Mouse (Mus musculus) 3134 (cell line): ENCODE data around the gene Bpifb6.

ENCODE experiments used
- DNase-seq: peaks from one replicate; pipeline ENCODE4 v3.0.0-alpha.2; 2011; ENCODE audit warnings: low spot score; ENCODE audit not compliant: insufficient read length; ENCODE audit errors: extremely low read depth

Gene Bpifb6

DNA sequence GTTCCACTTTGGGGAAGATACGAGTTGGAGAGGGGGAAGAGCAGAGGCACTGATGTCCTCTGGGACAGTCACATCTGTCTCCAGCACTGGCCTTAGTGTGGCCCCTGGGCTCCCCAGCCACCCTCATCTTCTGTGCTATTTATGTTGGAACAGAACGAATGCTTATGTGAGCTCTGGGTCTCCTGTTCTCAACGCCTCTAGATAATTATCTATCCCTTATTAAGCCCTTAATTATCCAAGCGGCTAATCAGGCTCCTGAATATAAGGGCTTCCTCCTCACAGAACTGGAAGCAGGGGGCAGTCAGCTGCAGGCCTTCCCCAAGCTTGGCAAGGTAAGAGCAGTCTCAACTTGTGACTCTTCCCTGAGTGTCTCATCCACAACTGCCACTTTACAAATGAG lies at the start of gene Bpifb6:
TSS of gene Bpifb6 (plus strand) at position 301 of the 400 bp plus-strand sequence.
- no peak for DNase-seq

- DNase-seq = peak; percentile 22
Observed at GRCm38 (mm10) chr2:153851030-153851360, 49.2 kb upstream of the Bpifb6 start.

GRCm38 (mm10) chr2:153853544-153853943 lies 46.6 kb upstream of the Bpifb6 start:
- no peak for DNase-seq

GRCm38 (mm10) chr2:153859581-153859980 lies 40.6 kb upstream of the Bpifb6 start:
- DNase-seq = no peak

- DNase-seq = no peak
Observed at GRCm38 (mm10) chr2:153860315-153860714, 39.9 kb upstream of the Bpifb6 start.

GRCm38 (mm10) chr2:153860715-153861114 lies 39.5 kb upstream of the Bpifb6 start:
- DNase-seq = no peak

DNA sequence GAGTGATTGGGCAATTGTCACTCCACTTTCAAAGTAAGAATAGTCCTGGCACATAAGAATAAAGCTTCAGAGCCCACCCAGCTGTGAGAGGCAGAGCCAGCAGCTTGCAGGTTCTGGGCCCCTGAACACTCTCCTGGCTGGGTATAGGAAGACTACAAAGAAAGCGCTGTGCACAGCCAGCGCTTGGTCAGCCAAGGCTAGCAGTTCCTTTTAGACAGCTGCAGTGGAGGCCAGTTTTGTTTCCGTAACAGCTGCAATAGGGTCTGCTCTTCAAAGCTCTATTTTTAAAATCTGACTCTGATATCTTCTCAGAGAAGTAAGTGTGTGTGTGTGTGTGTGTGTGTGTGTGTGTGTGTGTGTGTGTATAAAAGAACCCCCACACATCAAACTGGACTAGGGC lies 38.2 kb upstream of the Bpifb6 start:
- no peak for DNase-seq

DNA sequence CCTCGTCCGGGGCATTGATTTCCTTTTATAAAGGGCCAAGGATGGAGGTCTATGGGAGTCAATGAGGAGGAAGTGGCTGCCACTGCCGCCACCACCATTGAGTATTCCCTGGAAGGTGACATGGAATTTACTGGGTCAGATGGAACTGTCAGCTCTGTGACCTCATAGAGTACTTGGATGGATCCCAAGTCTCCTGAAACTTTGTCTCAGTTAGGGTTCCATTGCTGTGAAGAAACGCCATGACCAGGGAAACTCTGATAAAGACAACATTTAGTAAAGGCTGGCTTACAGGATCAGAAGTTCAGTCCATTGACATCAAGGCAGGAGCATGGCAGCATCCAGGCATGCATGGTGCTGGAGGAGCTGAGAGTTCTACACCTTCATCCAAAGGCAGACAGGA lies 29.2 kb upstream of the Bpifb6 start, which contains the start of gene Sun5:
TSS of gene Sun5 (minus strand) at position 101 of the 400 bp plus-strand sequence.
- DNase-seq = no peak

DNA sequence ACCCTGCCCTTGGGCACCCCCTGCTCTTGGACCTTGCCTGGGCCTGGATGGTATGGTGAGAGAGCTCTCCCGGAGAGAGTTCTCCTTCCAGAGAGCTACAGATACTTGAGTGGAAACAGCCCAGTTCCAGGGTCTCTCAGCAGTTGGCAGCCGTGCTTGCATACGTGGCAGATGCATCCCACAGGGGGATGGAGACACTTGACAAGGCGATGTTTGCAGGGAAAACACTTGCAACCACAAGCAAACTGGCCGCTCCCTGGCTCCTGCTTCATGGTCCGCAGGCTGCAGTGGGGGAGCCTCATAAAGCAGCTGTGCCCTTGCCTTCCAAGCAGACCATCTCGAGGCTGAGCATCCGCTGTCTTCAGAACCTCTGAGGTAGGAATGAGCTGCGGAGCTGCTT lies 25.4 kb upstream of the Bpifb6 start, which contains the start of gene Bpifb2:
TSS of gene Bpifb2 (plus strand) at position 301 of the 400 bp plus-strand sequence.
- DNase-seq = no peak

DNA sequence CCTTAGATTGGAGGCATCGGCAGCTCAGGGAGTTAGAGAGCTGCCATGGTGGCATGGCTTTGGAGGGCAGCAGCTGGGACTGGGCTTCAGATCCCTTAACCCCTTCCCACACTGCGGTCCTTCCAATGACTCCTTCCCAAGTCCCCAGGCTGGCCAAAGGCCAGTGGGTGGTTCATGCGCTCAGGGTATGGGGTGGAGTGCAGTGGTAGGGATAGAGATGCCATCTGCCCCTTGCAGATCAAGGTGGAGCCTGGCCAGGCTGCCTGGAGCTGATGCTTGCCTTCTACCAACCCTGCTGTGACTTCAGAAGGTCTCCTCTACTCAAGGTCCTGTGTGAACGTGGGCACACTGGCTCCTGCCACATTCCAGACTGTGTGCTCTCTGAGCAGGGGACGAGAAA lies 1.1 kb upstream of the Bpifb6 start:
- DNase-seq = no peak

GRCm38 (mm10) chr2:153902726-153903125 lies 2.5 kb downstream of the Bpifb6 start:
- DNase-seq = no peak

GRCm38 (mm10) chr2:153906626-153907025 lies 6.4 kb downstream of the Bpifb6 start:
- DNase-seq = no peak

DNA sequence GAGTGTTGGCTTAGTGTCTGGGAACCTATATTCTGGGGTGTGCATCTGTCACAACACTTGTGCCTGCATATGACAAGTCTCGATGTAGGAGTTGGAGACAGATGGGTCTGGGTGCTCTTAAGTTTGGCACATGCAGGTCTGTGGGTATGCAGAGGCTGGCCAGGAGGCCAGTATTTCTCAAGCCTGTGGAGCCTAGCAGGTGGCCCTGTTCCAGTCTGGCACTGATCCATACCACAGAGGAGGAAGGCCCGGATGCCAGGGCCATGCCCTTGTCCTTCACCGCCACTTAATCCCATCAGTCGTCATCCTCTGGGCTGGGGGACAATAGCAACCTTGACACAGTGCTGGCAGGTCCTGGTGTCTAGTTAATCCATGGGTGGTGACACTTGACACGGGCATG lies 14.0 kb downstream of the Bpifb6 start:
- peak; percentile 73 for DNase-seq

DNA sequence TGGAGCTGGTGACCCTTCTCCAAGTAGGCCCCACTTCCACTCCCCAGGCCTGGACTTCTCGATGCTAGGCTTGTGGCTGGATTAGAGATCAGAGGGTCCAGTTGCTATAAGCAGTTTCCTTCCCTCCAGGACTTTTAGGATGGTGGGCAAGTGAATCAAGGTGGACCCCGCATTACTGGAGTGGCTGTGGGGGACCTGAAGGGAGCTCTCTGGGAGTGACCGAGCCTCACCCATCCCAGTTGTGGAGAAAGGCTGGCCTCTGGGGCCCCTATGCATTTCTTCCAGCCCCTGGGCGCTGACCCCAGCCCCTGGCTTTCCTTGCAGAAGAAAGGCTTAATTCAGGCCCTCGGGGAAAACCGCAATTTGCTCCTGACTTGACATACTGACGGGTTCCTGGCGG lies 17.7 kb downstream of the Bpifb6 start, which contains the start of gene Bpifb3:
TSS of gene Bpifb3 (plus strand) at position 301 of the 400 bp plus-strand sequence.
- no peak for DNase-seq

DNA sequence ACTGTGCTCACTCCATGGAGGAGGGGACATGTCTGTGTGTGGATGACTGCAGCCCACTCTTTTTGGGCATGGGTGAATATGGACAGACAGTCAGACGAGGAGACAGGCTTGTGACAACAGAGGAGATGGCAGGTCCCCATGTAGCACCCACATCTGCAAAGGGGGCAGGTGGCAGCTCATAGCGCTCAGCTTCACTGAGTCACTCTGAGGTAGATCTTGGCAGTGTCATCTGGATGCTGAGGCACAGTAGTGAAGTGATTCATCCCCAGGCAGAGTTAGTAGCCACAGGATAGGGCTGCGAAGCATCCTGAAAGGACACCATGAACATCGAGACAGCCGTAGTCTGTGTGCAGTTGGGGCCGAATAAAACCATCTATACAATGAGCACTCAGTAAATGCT lies 21.1 kb downstream of the Bpifb6 start:
- no peak for DNase-seq

DNA sequence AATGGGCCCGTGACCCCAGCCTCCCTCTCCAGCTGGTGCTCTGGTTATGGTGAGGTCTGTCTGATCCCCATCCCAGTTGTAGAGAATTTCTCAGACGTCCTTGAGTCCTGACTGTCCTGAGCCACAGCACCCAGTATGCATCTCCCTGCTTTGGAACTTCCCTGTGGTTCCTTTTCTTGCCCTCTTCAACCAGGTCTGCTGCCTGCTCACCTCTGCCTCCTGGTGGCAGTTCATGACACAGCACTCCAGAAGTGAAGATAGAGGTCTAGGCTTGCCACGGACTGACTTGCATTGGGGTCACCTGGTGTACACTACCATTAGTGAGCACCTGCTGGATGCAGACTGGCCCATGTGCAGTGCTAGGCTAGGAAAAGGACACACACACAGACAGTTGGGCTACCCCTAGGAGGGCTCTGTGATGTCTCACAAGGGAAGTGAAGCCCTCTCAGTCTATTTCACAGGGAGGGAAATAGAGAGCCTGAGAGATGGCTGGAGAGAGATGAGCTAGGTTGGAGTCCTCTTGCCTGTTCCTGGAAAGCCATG lies 29.8 kb downstream of the Bpifb6 start:
- DNase-seq = no peak

DNA sequence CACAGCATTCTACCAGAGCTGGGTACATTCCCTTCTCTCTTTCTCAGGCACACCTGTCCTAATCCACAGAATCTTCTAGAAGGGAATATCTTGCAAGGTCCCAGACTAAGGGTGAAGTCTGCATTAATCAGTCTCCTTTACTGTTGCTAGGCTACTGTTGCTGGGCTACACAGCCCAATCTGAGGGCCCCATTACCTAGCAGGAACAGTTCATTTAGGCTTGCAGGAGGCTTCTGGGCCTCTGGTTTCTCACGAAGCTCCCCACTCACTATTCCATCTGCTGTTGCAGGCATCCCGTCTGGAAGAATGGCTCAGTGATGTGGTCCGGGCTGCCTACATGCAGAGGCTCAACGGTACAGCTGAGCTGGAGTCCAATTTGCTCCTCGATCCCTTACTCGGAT lies 30.9 kb downstream of the Bpifb6 start:
- DNase-seq = no peak

- no peak for DNase-seq
Observed at GRCm38 (mm10) chr2:153933311-153933710, 33.1 kb downstream of the Bpifb6 start.

DNA sequence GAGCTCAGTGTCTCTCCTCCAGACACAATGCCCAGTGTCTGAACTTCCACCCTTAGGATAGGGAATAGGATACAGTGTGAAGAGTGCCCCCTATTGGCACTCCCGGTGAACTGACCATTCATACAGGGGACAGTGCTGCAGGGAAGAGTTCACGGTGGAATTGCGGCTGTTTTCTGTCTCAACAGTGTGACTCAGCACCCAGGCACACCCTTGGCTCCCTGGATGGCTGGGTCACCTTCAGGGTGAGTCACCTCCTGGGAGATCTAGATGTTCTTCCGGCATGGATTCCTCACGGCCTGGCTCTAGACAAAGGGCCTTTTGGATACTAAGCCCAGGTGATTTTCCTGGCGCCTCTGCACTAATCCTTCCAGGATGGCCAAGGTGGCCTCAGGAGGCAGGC lies 35.2 kb downstream of the Bpifb6 start:
- peak; percentile 75 for DNase-seq

DNA sequence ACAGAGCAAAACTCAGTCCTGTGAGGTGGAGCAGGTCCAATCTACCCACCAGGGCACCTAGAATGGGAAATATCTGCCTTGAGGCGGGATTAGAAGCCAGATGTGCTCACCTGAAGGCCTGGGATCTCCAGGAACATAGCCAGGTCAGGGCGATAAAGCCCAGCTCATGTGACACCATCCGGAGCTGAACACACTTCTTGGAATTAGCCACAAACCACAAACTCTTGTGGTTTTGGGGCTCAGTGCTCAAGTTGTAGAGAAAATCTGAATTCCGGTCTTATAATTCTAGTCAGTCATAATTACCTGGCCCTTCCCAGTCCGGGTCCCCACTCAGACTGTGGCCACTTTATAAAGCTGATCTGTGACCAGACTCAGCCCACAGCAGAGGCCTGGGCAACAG lies 37.7 kb downstream of the Bpifb6 start, which contains the start of gene Bpifb4:
TSS of gene Bpifb4 (plus strand) at position 370 of the 400 bp plus-strand sequence.
- DNase-seq = peak; percentile 53

- DNase-seq = no peak
Observed at GRCm38 (mm10) chr2:153943537-153943936, 43.3 kb downstream of the Bpifb6 start.

- DNase-seq = no peak
Observed at GRCm38 (mm10) chr2:153944567-153944966, 44.4 kb downstream of the Bpifb6 start.

- no peak for DNase-seq
Observed at GRCm38 (mm10) chr2:153952897-153953296, 52.7 kb downstream of the Bpifb6 start.
